14 mouse cellular contexts compared by ENCODE assay signal in genomic region chr7:40536601-40537000, GRCm38 (mm10).
DNase-seq lines count a peak whose midpoint lies in the region; ATAC-seq and TF ChIP-seq lines count a peak whose summit lies in the region.
"Had no signal": no experiment of that assay in that cellular context is flagged by ENCODE, and none has a peak within 500 bp of the region (broad histone marks: within the 10 kb centered on the region; RNA-seq: fewer than 3 reads in every experiment).

No protein-coding gene starts in this region.

- no peak for TF ChIP-seq EP300 in stomach, postnatal 0 days (optimal IDR thresholded peaks at IDR 0.05)

- H3K9me3 ChIP-seq in forebrain, embryonic 14.5 days (replicated peaks; ENCODE audit: control insufficient read depth, low read length) = no peaks in the 10 kb centered on the region
- no peaks in the 10 kb centered on the region for H3K9me3 ChIP-seq in forebrain, embryonic 11.5 days (ENCODE audit: control insufficient read depth, low read length)
- no peaks in the 10 kb centered on the region for H3K9me3 ChIP-seq in stomach, postnatal 0 days (ENCODE audit: control insufficient read depth, low read length)
- H3K9me3 ChIP-seq in kidney, embryonic 16.5 days (ENCODE audit: low read length) = no peaks in the 10 kb centered on the region
- H3K9me3 ChIP-seq: hindbrain, embryonic 15.5 days had no signal

- no peak overlapping the region for H3K4me2 ChIP-seq in forebrain, embryonic 14.5 days (ENCODE audit: low read length)
- no peak overlapping the region for H3K4me2 ChIP-seq in forebrain, embryonic 11.5 days (ENCODE audit: low read depth, low read length, severe bottlenecking)
- no peak overlapping the region for H3K4me2 ChIP-seq in stomach, postnatal 0 days (replicated peaks; ENCODE audit: low read depth)
- H3K4me2 ChIP-seq in kidney, embryonic 16.5 days (replicated peaks; ENCODE audit: low read depth, low read length) = no peak overlapping the region
- H3K4me2 ChIP-seq: hindbrain, embryonic 15.5 days had no signal

- no peaks in the 10 kb centered on the region for H3K4me1 ChIP-seq in forebrain, embryonic 14.5 days (ENCODE audit: control insufficient read depth, insufficient read depth, low read length)
- H3K4me1 ChIP-seq in forebrain, embryonic 11.5 days (replicated peaks; ENCODE audit: control insufficient read depth, insufficient read depth, low read length) = no peaks in the 10 kb centered on the region
- H3K4me1 ChIP-seq in stomach, postnatal 0 days (replicated peaks; ENCODE audit: control insufficient read depth, insufficient read depth) = no peaks in the 10 kb centered on the region
- no peaks in the 10 kb centered on the region for H3K4me1 ChIP-seq in kidney, embryonic 16.5 days (ENCODE audit: insufficient read depth, low read length)

- ATAC-seq in forebrain, embryonic 14.5 days = peak; percentile 34; the same call in 1 of the 2 replicates
- ATAC-seq in forebrain, embryonic 11.5 days (replicated peaks; ENCODE audit: low FRiP score) = no peak
- no peak for ATAC-seq in stomach, postnatal 0 days (ENCODE audit: low FRiP score, low TSS enrichment)
- ATAC-seq in erythroblast, adult 5-6 weeks (replicated peaks; ENCODE audit: low FRiP score, poor library complexity, severe bottlenecking) = no peak
- no peak for ATAC-seq in kidney, embryonic 16.5 days (ENCODE audit: low FRiP score, low TSS enrichment)

- H3K9ac ChIP-seq in forebrain, embryonic 14.5 days (ENCODE audit: low read length) = no peak overlapping the region
- no peak overlapping the region for H3K9ac ChIP-seq in forebrain, embryonic 11.5 days (ENCODE audit: low read length)
- H3K9ac ChIP-seq in stomach, postnatal 0 days (ENCODE audit: low read length) = no peak overlapping the region
- no peak overlapping the region for H3K9ac ChIP-seq in kidney, embryonic 16.5 days (replicated peaks; ENCODE audit: low read length)
- H3K9ac ChIP-seq: hindbrain, embryonic 15.5 days had no signal

- no peak overlapping the region for H3K4me3 ChIP-seq in forebrain, embryonic 14.5 days (ENCODE audit: low read depth, low read length)
- no peak overlapping the region for H3K4me3 ChIP-seq in forebrain, embryonic 11.5 days (ENCODE audit: low read depth, low read length)
- H3K4me3 ChIP-seq in stomach, postnatal 0 days (ENCODE audit: low read depth, low read length) = no peak overlapping the region
- H3K4me3 ChIP-seq in kidney, embryonic 16.5 days (ENCODE audit: low read length) = no peak overlapping the region
- H3K4me3 ChIP-seq: heart, adult 2 months; hindbrain, embryonic 15.5 days had no signal

- WGBS in forebrain, embryonic 14.5 days = 57% methylated on average over 3 of the region's 3 CpGs
- WGBS in forebrain, embryonic 11.5 days = 71% methylated on average over 3 of the region's 3 CpGs
- 56% methylated on average over 3 of the region's 3 CpGs for WGBS in stomach, postnatal 0 days
- 53% methylated on average over 3 of the region's 3 CpGs for WGBS in kidney, embryonic 16.5 days

- no peak for TF ChIP-seq CTCF in stomach, postnatal 0 days (IDR thresholded peaks at IDR 0.05; ENCODE audit: low read depth)

- H3K36me3 ChIP-seq in forebrain, embryonic 14.5 days (ENCODE audit: control insufficient read depth, insufficient read depth, low read length) = no peaks in the 10 kb centered on the region
- H3K36me3 ChIP-seq in forebrain, embryonic 11.5 days (ENCODE audit: control insufficient read depth, insufficient read depth, low read length) = no peaks in the 10 kb centered on the region
- H3K36me3 ChIP-seq in stomach, postnatal 0 days (ENCODE audit: control insufficient read depth, insufficient read depth, low read length) = no peaks in the 10 kb centered on the region
- H3K36me3 ChIP-seq in kidney, embryonic 16.5 days (ENCODE audit: insufficient read depth, low read length) = no peaks in the 10 kb centered on the region
- H3K36me3 ChIP-seq: hindbrain, embryonic 15.5 days had no signal

- H3K27ac ChIP-seq in forebrain, embryonic 14.5 days (ENCODE audit: low read depth, low read length) = no peak overlapping the region
- H3K27ac ChIP-seq in forebrain, embryonic 11.5 days (ENCODE audit: low read depth, low read length) = no peak overlapping the region
- no peak overlapping the region for H3K27ac ChIP-seq in stomach, postnatal 0 days (replicated peaks)
- no peak overlapping the region for H3K27ac ChIP-seq in kidney, embryonic 16.5 days (ENCODE audit: low read length)
- H3K27ac ChIP-seq: heart, adult 2 months; hindbrain, embryonic 15.5 days had no signal

- H3K27me3 ChIP-seq in forebrain, embryonic 14.5 days (replicated peaks; ENCODE audit: control insufficient read depth, insufficient read depth, low read length) = no peaks in the 10 kb centered on the region
- H3K27me3 ChIP-seq in forebrain, embryonic 11.5 days (ENCODE audit: control insufficient read depth, insufficient read depth, low read length) = no peaks in the 10 kb centered on the region
- H3K27me3 ChIP-seq in stomach, postnatal 0 days (ENCODE audit: control insufficient read depth, insufficient read depth, low read length) = no peaks in the 10 kb centered on the region
- no peaks in the 10 kb centered on the region for H3K27me3 ChIP-seq in kidney, embryonic 16.5 days (ENCODE audit: insufficient read depth, low read length)
- H3K27me3 ChIP-seq: hindbrain, embryonic 15.5 days had no signal

- DNase-seq in forebrain, embryonic 14.5 days (ENCODE audit: low spot score) = peak; percentile 45
- no peak for DNase-seq in forebrain, embryonic 11.5 days (ENCODE audit: low spot score)
- DNase-seq in urinary bladder, postnatal 14 days (ENCODE audit: low spot score) = peak; percentile 14
- DNase-seq in urinary bladder, postnatal 25 days (ENCODE audit: low spot score) = no peak
- peak; percentile 13 to 30 for DNase-seq in layer of hippocampus, postnatal 10 days (ENCODE audit: low spot score in 2 of 2)
- no peak for DNase-seq in stomach, postnatal 0 days (ENCODE audit: low spot score)
- DNase-seq: heart, adult 2 months; kidney, postnatal 4 days; lung, postnatal 36 days; spleen, adult 18-20 months; thymus, adult 2 months had no signal

Comparison
In these comparisons a context has a peak if more than half of its experiments do, and no peak if none do; other contexts are left out.
1. DNase-seq: peak in forebrain, embryonic 14.5 days (single experiment), urinary bladder, postnatal 14 days (single experiment) and layer of hippocampus, postnatal 10 days (2 of 2); none in forebrain, embryonic 11.5 days (single experiment), urinary bladder, postnatal 25 days (single experiment) and stomach, postnatal 0 days (single experiment).